Mouse (Mus musculus) neural tube, embryonic 11.5 days (tissue): ENCODE measurements around the gene Gpr152. TPM values are rescaled to one million over a fixed set of nuclear protein-coding genes. Genes with fewer than 3 reads are reported as not detected.

Experiments used
- ATAC-seq: fragments of 200-750 bp; cut with Nextera tagmentation; 2 replicates; pipeline ENCODE4 v1.8.0; 2017; ENCODE audit warnings: moderate number of reproducible peaks, mild to moderate bottlenecking, moderate TSS enrichment, moderate library complexity; ENCODE audit not compliant: insufficient read depth, low FRiP score, low TSS enrichment
- DNase-seq: peaks from one replicate; pipeline ENCODE4 v3.0.0-alpha.2; 2015; ENCODE audit warnings: low spot score
- H3K27ac ChIP-seq: fragments of 300-500 bp; sonication (generic); 2 replicates; pipeline ENCODE4 v1.5.1; 2014; ENCODE audit warnings: low read depth, mild to moderate bottlenecking, low read length
- H3K27me3 ChIP-seq: fragments of 300-500 bp; sonication (generic); 2 replicates; pipeline ENCODE4 v1.6.1; 2014; ENCODE audit warnings: mild to moderate bottlenecking, low read length, mixed read lengths; ENCODE audit not compliant: control insufficient read depth, insufficient read depth
- H3K36me3 ChIP-seq: fragments of 300-500 bp; sonication (generic); 2 replicates; pipeline ENCODE4 v1.6.1; 2014; ENCODE audit warnings: mild to moderate bottlenecking, low read length, moderate library complexity, mixed read lengths; ENCODE audit not compliant: control insufficient read depth, insufficient read depth
- H3K4me1 ChIP-seq: fragments of 300-500 bp; sonication (generic); 2 replicates; pipeline ENCODE4 v1.6.1; 2014; ENCODE audit warnings: low read length, mixed read lengths; ENCODE audit not compliant: control insufficient read depth, insufficient read depth
- H3K4me2 ChIP-seq: fragments of 300-500 bp; sonication (generic); 2 replicates; pipeline ENCODE4 v1.6.1; 2014; ENCODE audit warnings: low read depth, mild to moderate bottlenecking, moderate library complexity
- H3K4me3 ChIP-seq: fragments of 300-500 bp; sonication (generic); 2 replicates; pipeline ENCODE4 v1.5.1; 2014; ENCODE audit warnings: low read depth, low read length
- H3K9ac ChIP-seq: fragments of 300-500 bp; sonication (generic); 2 replicates; pipeline ENCODE4 v1.6.1; 2014; ENCODE audit warnings: mild to moderate bottlenecking, low read length
- H3K9me3 ChIP-seq: fragments of 300-500 bp; sonication (generic); 2 replicates; pipeline ENCODE4 v1.6.1; 2016; ENCODE audit warnings: low read length; ENCODE audit not compliant: control insufficient read depth
- WGBS: fragments of 180-500 bp; shearing (Covaris S2); extraction: QIAGEN DNeasy Blood & Tissue Kit; methylation state at CpG from one replicate; pipeline ENCODE4 v1.1.7; 2014; 5-methylcytosine and 5-hydroxymethylcytosine counted together
- polyA plus RNA-seq: library from polyadenylated mRNA; unstranded; fragments of >200 nt; fragmentation: Nextera tagmentation; extraction: Ambion mirVana; gene quantifications from 2 replicates; pipeline ENCODE4 v1.2.1, GENCODE M21; 2014

The Gpr152 gene
- polyA plus RNA-seq, 1 experiment from 2014 or later, result not detected

DNA sequence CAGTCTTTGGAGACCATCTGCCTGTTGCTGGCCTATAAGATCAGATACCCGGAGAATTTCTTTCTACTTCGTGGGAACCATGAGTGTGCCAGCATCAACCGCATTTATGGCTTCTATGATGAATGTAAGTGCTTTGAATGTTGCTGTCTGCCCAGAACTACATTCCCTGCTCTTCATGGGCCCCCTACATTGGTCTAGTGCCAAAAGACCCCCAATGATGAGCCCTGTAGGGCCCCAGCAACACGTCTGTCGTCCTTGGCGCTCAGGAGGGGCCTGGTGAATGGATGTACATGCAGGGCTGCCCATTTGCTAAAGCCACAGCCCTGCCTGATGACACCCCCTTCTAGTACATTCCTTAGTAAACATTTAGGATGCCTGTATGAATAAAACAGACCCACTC, 53.5 kb downstream of the Gpr152 start:
- Histone ChIP-seq H3K4me2 (peak overlapping the region; percentile 90), H3K9me3 (no peaks in the 10 kb centered on the region), H3K27ac (no peak overlapping the region), H3K9ac (peak overlapping the region; percentile 96), H3K4me3 (peak overlapping the region; percentile 98), H3K27me3 (no peaks in the 10 kb centered on the region), H3K36me3 (peaks cover 14% of the 10 kb centered on the region), H3K4me1 (peaks cover 10% of the 10 kb centered on the region)
- DNase-seq, result no peak
- ATAC-seq, result no peak
- 63% methylated on average over 6 of the region's 6 CpGs for WGBS

DNA sequence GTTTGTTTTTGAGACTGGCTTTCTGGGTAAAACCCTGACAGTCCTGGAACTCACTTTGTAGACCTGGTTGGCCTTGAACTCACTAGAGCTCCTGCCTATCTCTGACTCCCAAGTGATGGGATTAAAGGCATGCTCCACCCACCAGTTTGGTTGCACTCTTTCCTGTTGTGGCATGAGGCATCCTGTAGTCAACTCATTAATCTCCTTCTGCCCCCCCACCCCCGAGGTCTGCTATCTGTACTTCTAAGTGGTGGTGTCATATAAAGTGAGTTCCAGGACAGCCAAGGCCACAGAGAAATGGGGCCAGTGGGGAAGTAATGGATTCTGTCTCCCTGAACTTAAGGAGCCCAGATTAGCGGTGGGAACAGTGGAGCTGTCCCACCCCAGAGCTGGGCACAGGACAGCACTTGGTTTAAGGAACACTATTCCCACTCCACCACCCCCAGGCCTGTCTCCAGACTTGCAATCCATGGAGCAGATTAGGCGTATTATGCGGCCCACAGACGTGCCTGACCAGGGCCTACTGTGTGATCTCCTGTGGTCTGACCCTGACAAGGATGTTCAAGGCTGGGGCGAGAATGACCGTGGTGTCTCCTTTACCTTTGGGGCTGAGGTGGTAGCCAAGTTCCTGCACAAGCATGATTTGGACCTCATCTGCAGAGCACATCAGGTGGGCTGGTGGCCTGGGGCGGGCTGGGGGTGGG, 54.6 kb downstream of the Gpr152 start:
- H3K4me1 ChIP-seq, result peaks cover 10% of the 10 kb centered on the region
- 91% methylated on average over 8 of the region's 8 CpGs for WGBS
- DNase-seq (no peak), ATAC-seq (no peak)
- no peak overlapping the region for H3K27ac ChIP-seq
- H3K4me2 ChIP-seq, result no peak overlapping the region
- H3K9me3 ChIP-seq, result no peaks in the 10 kb centered on the region
- peaks cover 14% of the 10 kb centered on the region for H3K36me3 ChIP-seq
- H3K27me3 ChIP-seq, result no peaks in the 10 kb centered on the region
- H3K4me3 ChIP-seq, result no peak overlapping the region
- no peak overlapping the region for H3K9ac ChIP-seq

GRCm38 (mm10) chr19:4194776-4195650, 55.4 kb downstream of the Gpr152 start:
- no peak overlapping the region for H3K27ac ChIP-seq
- DNase-seq, result no peak
- no peak for ATAC-seq
- no peak overlapping the region for H3K9ac ChIP-seq
- no peak overlapping the region for H3K4me3 ChIP-seq
- no peaks in the 10 kb centered on the region for H3K9me3 ChIP-seq
- peaks cover 14% of the 10 kb centered on the region for H3K36me3 ChIP-seq
- peaks cover 10% of the 10 kb centered on the region for H3K4me1 ChIP-seq
- WGBS, result 87% methylated on average over 12 of the region's 12 CpGs
- H3K4me2 ChIP-seq, result no peak overlapping the region
- H3K27me3 ChIP-seq, result no peaks in the 10 kb centered on the region

Other genes with a start within 250 kb of the Gpr152 start
- 17.3 TPM in 2 replicates for gene Tcirg1, start 232.7 kb upstream of the Gpr152 start, polyA plus RNA-seq
- 258 and 266 TPM in 2 replicates for gene Ndufs8, start 227.0 kb upstream of the Gpr152 start, polyA plus RNA-seq
- 0.65 and 0.73 TPM in 2 replicates for gene Aldh3b1, start 210.0 kb upstream of the Gpr152 start, polyA plus RNA-seq
- 5.3 and 7.1 TPM in 2 replicates for gene Unc93b1, start 204.6 kb upstream of the Gpr152 start, polyA plus RNA-seq
- not detected in 2 replicates for gene Aldh3b3, start 181.1 kb upstream of the Gpr152 start, polyA plus RNA-seq
- gene Aldh3b2, start 167.5 kb upstream of the Gpr152 start, polyA plus RNA-seq, result 0.86 and 1.1 TPM in 2 replicates
- 2.4 and 3.2 TPM in 2 replicates for gene Acy3, start 153.2 kb upstream of the Gpr152 start, polyA plus RNA-seq
- 0.22 TPM in 1 of 2 replicates, not detected in the other for gene Tbx10, start 147.0 kb upstream of the Gpr152 start, polyA plus RNA-seq
- 20.6 and 20.8 TPM in 2 replicates for gene Nudt8, start 139.2 kb upstream of the Gpr152 start, polyA plus RNA-seq
- 1.8 and 1.9 TPM in 2 replicates for gene Gm49405, start 139.2 kb upstream of the Gpr152 start, polyA plus RNA-seq
- 2.7 and 2.8 TPM in 2 replicates for gene Doc2g, start 136.5 kb upstream of the Gpr152 start, polyA plus RNA-seq
- gene Ndufv1, start 127.0 kb upstream of the Gpr152 start, polyA plus RNA-seq, result 207 and 208 TPM in 2 replicates
- 361 TPM in 2 replicates for gene Gstp1, start 101.8 kb upstream of the Gpr152 start, polyA plus RNA-seq
- 0.68 and 1.2 TPM in 2 replicates for gene Gstp2, start 93.8 kb upstream of the Gpr152 start, polyA plus RNA-seq
- gene Gstp3, start 80.2 kb upstream of the Gpr152 start, polyA plus RNA-seq, result not detected in 2 replicates
- gene Cabp2, start 58.2 kb upstream of the Gpr152 start, polyA plus RNA-seq, result not detected in 2 replicates
- gene Cdk2ap2, start 42.6 kb upstream of the Gpr152 start, polyA plus RNA-seq, result 81.3 and 86.7 TPM in 2 replicates
- 9.9 and 13.1 TPM in 2 replicates for gene Pitpnm1, start 39.8 kb upstream of the Gpr152 start, polyA plus RNA-seq
- gene Aip, start 13.9 kb upstream of the Gpr152 start, polyA plus RNA-seq, result 68.4 and 77.6 TPM in 2 replicates
- 0.11 TPM in 1 of 2 replicates, not detected in the other for gene Cabp4, start 4.2 kb downstream of the Gpr152 start, polyA plus RNA-seq
- gene Coro1b, start 8.8 kb downstream of the Gpr152 start, polyA plus RNA-seq, result 128 TPM in 2 replicates
- gene Ptprcap, start 13.8 kb downstream of the Gpr152 start, polyA plus RNA-seq, result 0.92 and 1.8 TPM in 2 replicates
- 52.6 and 52.7 TPM in 2 replicates for gene Rps6kb2, start 23.6 kb downstream of the Gpr152 start, polyA plus RNA-seq
- 2.9 and 3.8 TPM in 2 replicates for gene Carns1, start 35.7 kb downstream of the Gpr152 start, polyA plus RNA-seq
- 0.68 and 1.1 TPM in 2 replicates for gene Tbc1d10c, start 51.5 kb downstream of the Gpr152 start, polyA plus RNA-seq
- 928 and 939 TPM in 2 replicates for gene Ppp1ca, start 52.3 kb downstream of the Gpr152 start, polyA plus RNA-seq
- 39.1 and 45.8 TPM in 2 replicates for gene Rad9a, start 61.9 kb downstream of the Gpr152 start, polyA plus RNA-seq
- 0.81 and 1.7 TPM in 2 replicates for gene Clcf1, start 74.5 kb downstream of the Gpr152 start, polyA plus RNA-seq
- gene AC109138.7, start 74.6 kb downstream of the Gpr152 start, polyA plus RNA-seq, result not detected in 2 replicates
- gene Pold4, start 92.1 kb downstream of the Gpr152 start, polyA plus RNA-seq, result 14.7 and 15.2 TPM in 2 replicates
- 2.3 and 3.6 TPM in 2 replicates for gene Ssh3, start 129.4 kb downstream of the Gpr152 start, polyA plus RNA-seq
- 11.6 and 14.1 TPM in 2 replicates for gene Ankrd13d, start 143.3 kb downstream of the Gpr152 start, polyA plus RNA-seq
- 16.6 and 19.0 TPM in 2 replicates for gene Grk2, start 166.4 kb downstream of the Gpr152 start, polyA plus RNA-seq